Mouse (Mus musculus): ENCODE measurements around the gene Tmem216. TPM values are rescaled to one million over a fixed set of nuclear protein-coding genes. Genes with fewer than 3 reads are reported as not detected.
A peak's percentile ranks its signal among the peaks of the same experiment; 100 is the strongest.

Tmem216 gene
- polyA plus RNA-seq, 1 experiment from 2014 or later: 29.8 TPM

GRCm38 (mm10) chr19:10591659-10592377, 35.8 kb upstream of the Tmem216 start:
- no peak overlapping the region for H3K9ac ChIP-seq (ENCODE audit: low read length)
- H3K9me3 ChIP-seq (replicated peaks; ENCODE audit: control insufficient read depth, low read length): no peaks in the 10 kb centered on the region
- 90% methylated on average over 6 of the region's 6 CpGs for WGBS
- H3K4me1 ChIP-seq (ENCODE audit: control insufficient read depth, insufficient read depth, low read length): no peaks in the 10 kb centered on the region
- no peaks in the 10 kb centered on the region for H3K36me3 ChIP-seq (ENCODE audit: control insufficient read depth, insufficient read depth, low read length)
- no peaks in the 10 kb centered on the region for H3K27me3 ChIP-seq (ENCODE audit: control insufficient read depth, insufficient read depth, low read length)
- no peak overlapping the region for H3K27ac ChIP-seq (ENCODE audit: low read length)
- no peak for ATAC-seq (ENCODE audit: insufficient read depth, low FRiP score)
- no peak overlapping the region for H3K4me3 ChIP-seq (replicated peaks; ENCODE audit: low read length)
- no peak overlapping the region for H3K4me2 ChIP-seq (ENCODE audit: low read depth, low read length)

DNA sequence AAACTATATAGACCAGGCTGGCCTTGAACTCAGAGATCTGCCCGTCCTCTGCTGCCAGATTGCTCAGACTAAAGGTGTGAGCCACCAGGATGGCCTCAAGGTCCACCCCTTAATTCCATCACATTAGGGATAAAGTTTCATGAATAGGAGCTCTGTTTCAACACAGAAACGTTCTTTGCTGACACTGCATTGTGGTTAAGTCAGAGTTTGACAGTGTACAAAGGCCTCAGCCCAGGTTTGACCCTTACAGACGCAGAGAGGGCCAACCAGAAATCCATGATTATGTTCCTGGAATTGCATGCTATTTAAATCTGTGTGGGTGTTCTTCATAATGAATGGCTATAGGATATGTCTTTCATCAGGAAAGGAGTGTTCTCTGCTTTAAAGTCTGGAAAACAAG, 34.3 kb upstream of the Tmem216 start:
- Histone ChIP-seq H3K27me3 (ENCODE audit: control insufficient read depth, insufficient read depth, low read length) (no peaks in the 10 kb centered on the region), H3K4me3 (replicated peaks; ENCODE audit: low read length) (no peak overlapping the region), H3K9ac (ENCODE audit: low read length) (no peak overlapping the region), H3K9me3 (replicated peaks; ENCODE audit: control insufficient read depth, low read length) (no peaks in the 10 kb centered on the region), H3K4me1 (ENCODE audit: control insufficient read depth, insufficient read depth, low read length) (no peaks in the 10 kb centered on the region), H3K36me3 (ENCODE audit: control insufficient read depth, insufficient read depth, low read length) (no peaks in the 10 kb centered on the region), H3K27ac (ENCODE audit: low read length) (no peak overlapping the region), H3K4me2 (ENCODE audit: low read depth, low read length) (no peak overlapping the region)
- ATAC-seq (ENCODE audit: insufficient read depth, low FRiP score): no peak
- 60% methylated on average over 3 of the region's 3 CpGs for WGBS

DNA sequence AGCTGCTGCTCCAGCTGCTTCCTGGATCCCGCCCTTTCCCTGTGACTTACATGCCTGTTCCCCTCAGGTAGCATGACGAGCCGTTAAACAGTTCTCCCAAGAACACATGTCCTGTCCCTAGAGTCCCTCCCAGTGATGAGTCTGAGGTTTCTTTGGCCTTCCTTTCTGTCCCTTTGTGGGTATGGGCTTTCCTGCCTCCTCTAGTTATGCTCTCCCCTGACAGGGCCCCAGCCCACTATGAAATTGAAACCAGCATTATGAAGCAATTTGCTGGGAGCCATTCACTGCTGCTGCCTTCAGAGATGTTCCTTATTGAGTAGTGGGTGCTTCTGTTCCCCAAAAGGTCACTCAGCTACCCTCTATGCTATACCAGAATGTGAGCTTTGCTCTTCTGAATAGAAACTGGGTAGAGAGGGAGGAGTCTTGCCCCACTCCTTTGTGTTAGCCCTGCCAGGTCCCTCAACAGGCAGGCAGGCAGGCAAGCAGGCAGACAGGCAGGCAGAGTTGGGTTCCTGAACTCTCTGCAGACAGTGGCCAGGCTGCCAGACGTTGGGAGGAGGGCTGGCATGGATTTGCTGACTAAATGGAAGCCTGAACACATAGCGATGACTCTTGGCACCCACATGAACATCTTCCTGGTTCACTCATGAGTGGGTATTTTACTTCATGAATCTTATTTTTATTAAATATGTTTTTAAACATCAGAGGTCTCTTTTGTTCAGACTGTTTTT, 33.3 kb upstream of the Tmem216 start:
- no peak overlapping the region for H3K4me3 ChIP-seq (replicated peaks; ENCODE audit: low read length)
- H3K36me3 ChIP-seq (ENCODE audit: control insufficient read depth, insufficient read depth, low read length): no peaks in the 10 kb centered on the region
- WGBS: 65% methylated on average over 5 of the region's 5 CpGs
- H3K9me3 ChIP-seq (replicated peaks; ENCODE audit: control insufficient read depth, low read length): no peaks in the 10 kb centered on the region
- ATAC-seq (ENCODE audit: insufficient read depth, low FRiP score): no peak
- no peak overlapping the region for H3K27ac ChIP-seq (ENCODE audit: low read length)
- no peaks in the 10 kb centered on the region for H3K27me3 ChIP-seq (ENCODE audit: control insufficient read depth, insufficient read depth, low read length)
- H3K4me1 ChIP-seq (ENCODE audit: control insufficient read depth, insufficient read depth, low read length): no peaks in the 10 kb centered on the region
- H3K4me2 ChIP-seq (ENCODE audit: low read depth, low read length): no peak overlapping the region
- H3K9ac ChIP-seq (ENCODE audit: low read length): no peak overlapping the region

DNA sequence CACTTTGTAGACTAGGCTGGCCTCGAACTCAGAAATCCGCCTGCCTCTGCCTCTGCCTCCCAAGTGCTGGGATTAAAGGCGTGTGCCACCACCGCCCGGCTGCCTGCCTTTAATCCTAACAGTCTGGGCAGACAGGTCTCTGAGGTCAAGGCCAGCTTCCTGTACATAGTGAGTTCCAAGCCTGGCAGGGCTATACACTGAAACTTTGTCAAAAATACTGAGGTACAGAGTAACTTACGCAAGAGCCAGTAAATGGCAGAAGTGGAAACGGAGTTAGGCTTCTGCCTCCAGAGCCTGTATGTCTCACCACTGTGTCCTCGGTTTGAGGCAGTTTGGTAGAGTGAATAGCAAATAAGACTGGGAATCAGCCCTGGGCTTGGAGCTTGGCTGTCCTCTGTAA, 31.2 kb upstream of the Tmem216 start:
- no peaks in the 10 kb centered on the region for H3K4me1 ChIP-seq (ENCODE audit: control insufficient read depth, insufficient read depth, low read length)
- no peak overlapping the region for H3K4me3 ChIP-seq (replicated peaks; ENCODE audit: low read length)
- H3K27me3 ChIP-seq (ENCODE audit: control insufficient read depth, insufficient read depth, low read length): no peaks in the 10 kb centered on the region
- H3K27ac ChIP-seq (ENCODE audit: low read length): no peak overlapping the region
- WGBS: 84% methylated on average over 8 of the region's 8 CpGs
- no peak overlapping the region for H3K4me2 ChIP-seq (ENCODE audit: low read depth, low read length)
- H3K9ac ChIP-seq (ENCODE audit: low read length): no peak overlapping the region
- ATAC-seq (ENCODE audit: insufficient read depth, low FRiP score): no peak
- H3K36me3 ChIP-seq (ENCODE audit: control insufficient read depth, insufficient read depth, low read length): no peaks in the 10 kb centered on the region
- H3K9me3 ChIP-seq (replicated peaks; ENCODE audit: control insufficient read depth, low read length): no peaks in the 10 kb centered on the region

GRCm38 (mm10) chr19:10585112-10585511, 29.1 kb upstream of the Tmem216 start:
- peak; percentile 25; the same call in 1 of the 2 replicates for ATAC-seq (ENCODE audit: insufficient read depth, low FRiP score)
- no peaks in the 10 kb centered on the region for H3K27me3 ChIP-seq (ENCODE audit: control insufficient read depth, insufficient read depth, low read length)
- no peak overlapping the region for H3K4me2 ChIP-seq (ENCODE audit: low read depth, low read length)
- H3K4me1 ChIP-seq (ENCODE audit: control insufficient read depth, insufficient read depth, low read length): no peaks in the 10 kb centered on the region
- no peak overlapping the region for H3K4me3 ChIP-seq (replicated peaks; ENCODE audit: low read length)
- H3K27ac ChIP-seq (ENCODE audit: low read length): no peak overlapping the region
- 68% methylated on average over 8 of the region's 8 CpGs for WGBS
- H3K9ac ChIP-seq (ENCODE audit: low read length): no peak overlapping the region
- no peaks in the 10 kb centered on the region for H3K9me3 ChIP-seq (replicated peaks; ENCODE audit: control insufficient read depth, low read length)
- no peaks in the 10 kb centered on the region for H3K36me3 ChIP-seq (ENCODE audit: control insufficient read depth, insufficient read depth, low read length)

- H3K27ac ChIP-seq (ENCODE audit: low read length): no peak overlapping the region
- H3K4me1 ChIP-seq (ENCODE audit: control insufficient read depth, insufficient read depth, low read length): 0 out of 2 replicates have a peak, but pooled peaks cover 1% of the 10 kb centered on the region
- H3K9me3 ChIP-seq (replicated peaks; ENCODE audit: control insufficient read depth, low read length): no peaks in the 10 kb centered on the region
- ATAC-seq (ENCODE audit: insufficient read depth, low FRiP score): no peak
- no peaks in the 10 kb centered on the region for H3K27me3 ChIP-seq (ENCODE audit: control insufficient read depth, insufficient read depth, low read length)
- no peak overlapping the region for H3K9ac ChIP-seq (ENCODE audit: low read length)
- 63% methylated on average over 7 of the region's 7 CpGs for WGBS
- no peak overlapping the region for H3K4me3 ChIP-seq (replicated peaks; ENCODE audit: low read length)
- no peak overlapping the region for H3K4me2 ChIP-seq (ENCODE audit: low read depth, low read length)
- H3K36me3 ChIP-seq (ENCODE audit: control insufficient read depth, insufficient read depth, low read length): no peaks in the 10 kb centered on the region
Observed at GRCm38 (mm10) chr19:10583550-10584146, 27.6 kb upstream of the Tmem216 start.

GRCm38 (mm10) chr19:10581984-10582383, 25.9 kb upstream of the Tmem216 start:
- WGBS: 86% methylated on average over 6 of the region's 6 CpGs
- ATAC-seq (ENCODE audit: insufficient read depth, low FRiP score): no peak

GRCm38 (mm10) chr19:10580761-10581160, 24.7 kb upstream of the Tmem216 start:
- H3K9me3 ChIP-seq (replicated peaks; ENCODE audit: control insufficient read depth, low read length): no peaks in the 10 kb centered on the region
- H3K4me1 ChIP-seq (ENCODE audit: control insufficient read depth, insufficient read depth, low read length): peaks cover 11% of the 10 kb centered on the region
- no peak overlapping the region for H3K4me3 ChIP-seq (replicated peaks; ENCODE audit: low read length)
- 79% methylated on average over 3 of the region's 3 CpGs for WGBS
- no peaks in the 10 kb centered on the region for H3K27me3 ChIP-seq (ENCODE audit: control insufficient read depth, insufficient read depth, low read length)
- no peak overlapping the region for H3K9ac ChIP-seq (ENCODE audit: low read length)
- no peak overlapping the region for H3K4me2 ChIP-seq (ENCODE audit: low read depth, low read length)
- H3K27ac ChIP-seq (ENCODE audit: low read length): no peak overlapping the region
- no peaks in the 10 kb centered on the region for H3K36me3 ChIP-seq (ENCODE audit: control insufficient read depth, insufficient read depth, low read length)
- no peak for ATAC-seq (ENCODE audit: insufficient read depth, low FRiP score)

More at GRCm38 (mm10) chr19:10581984-10582383, 25.9 kb upstream of the Tmem216 start:
- Histone ChIP-seq H3K4me2 (ENCODE audit: low read depth, low read length) (no peak overlapping the region), H3K36me3 (ENCODE audit: control insufficient read depth, insufficient read depth, low read length) (no peaks in the 10 kb centered on the region), H3K27ac (ENCODE audit: low read length) (no peak overlapping the region), H3K9ac (ENCODE audit: low read length) (no peak overlapping the region), H3K9me3 (replicated peaks; ENCODE audit: control insufficient read depth, low read length) (no peaks in the 10 kb centered on the region), H3K4me1 (ENCODE audit: control insufficient read depth, insufficient read depth, low read length) (peaks cover 7% of the 10 kb centered on the region; the same call in 1 of the 2 replicates), H3K27me3 (ENCODE audit: control insufficient read depth, insufficient read depth, low read length) (no peaks in the 10 kb centered on the region), H3K4me3 (replicated peaks; ENCODE audit: low read length) (no peak overlapping the region)

GRCm38 (mm10) chr19:10580102-10580501, 24.1 kb upstream of the Tmem216 start:
- Histone ChIP-seq H3K9me3 (replicated peaks; ENCODE audit: control insufficient read depth, low read length) (no peaks in the 10 kb centered on the region), H3K9ac (ENCODE audit: low read length) (no peak overlapping the region), H3K4me1 (ENCODE audit: control insufficient read depth, insufficient read depth, low read length) (peaks cover 11% of the 10 kb centered on the region), H3K27me3 (ENCODE audit: control insufficient read depth, insufficient read depth, low read length) (no peaks in the 10 kb centered on the region), H3K36me3 (ENCODE audit: control insufficient read depth, insufficient read depth, low read length) (no peaks in the 10 kb centered on the region), H3K27ac (ENCODE audit: low read length) (no peak overlapping the region), H3K4me2 (ENCODE audit: low read depth, low read length) (no peak overlapping the region), H3K4me3 (replicated peaks; ENCODE audit: low read length) (no peak overlapping the region)
- WGBS: 80% methylated on average over 3 of the region's 3 CpGs
- ATAC-seq (ENCODE audit: insufficient read depth, low FRiP score): no peak

All from stomach, embryonic 16.5 days (tissue).